Mouse (Mus musculus): ENCODE data around the gene Gpr18. TPM values are rescaled to one million over a fixed set of nuclear protein-coding genes. Genes with fewer than 3 reads are reported as not detected.

The Gpr18 gene
- total RNA-seq, 2 experiments from 2014 or later, result 0.28 to 0.29 TPM

GRCm38 (mm10) chr14:121928375-121929137 lies 13.0 kb upstream of the Gpr18 start:
- intact Hi-C loops (cut with DNase I), result loop anchor here (1.0 to 10.0 kb wide), 2 partner anchors 132 to 206 kb away; no protein-coding TSS in a partner anchor
- no peak for DNase-seq (ENCODE audit: low spot score)

GRCm38 (mm10) chr14:121927451-121927850 lies 11.9 kb upstream of the Gpr18 start:
- DNase-seq (ENCODE audit: low spot score), result no peak
- intact Hi-C loops (cut with DNase I), result loop anchor here (10.0 kb wide), 1 partner anchor 207 kb away; no protein-coding TSS in a partner anchor

- intact Hi-C loops (cut with DNase I), result loop anchor here (10.0 kb wide), 1 partner anchor 208 kb away; no protein-coding TSS in a partner anchor
- no peak for DNase-seq (ENCODE audit: low spot score)
These were observed 11.3 kb upstream of the Gpr18 start for GRCm38 (mm10) chr14:121926901-121927300.

DNA sequence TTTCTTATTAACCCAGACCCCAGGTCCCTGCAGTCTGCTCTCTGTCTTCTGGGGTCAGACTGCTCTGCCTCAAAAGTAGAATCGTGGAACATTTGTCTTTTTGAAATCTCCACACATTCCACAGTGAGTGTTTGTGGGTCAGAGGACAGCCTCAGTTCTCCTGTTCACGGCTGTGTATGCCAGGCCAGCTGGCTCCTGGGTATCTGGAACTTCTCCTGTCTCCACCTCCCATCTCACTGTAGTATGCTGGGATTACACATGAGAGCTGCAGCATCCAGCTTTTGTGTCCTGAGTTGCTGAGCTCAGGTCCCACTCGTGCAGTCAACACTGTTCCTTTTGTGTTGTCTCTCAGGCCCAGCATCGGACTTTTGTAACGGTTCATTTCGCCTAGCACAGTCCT lies 9.3 kb upstream of the Gpr18 start:
- intact Hi-C loops (cut with DNase I), result loop anchor here (10.0 kb wide), 1 partner anchor 210 kb away; no protein-coding TSS in a partner anchor
- DNase-seq (ENCODE audit: low spot score), result no peak

GRCm38 (mm10) chr14:121922731-121923130 lies 7.2 kb upstream of the Gpr18 start:
- intact Hi-C loops (cut with DNase I), result loop anchor here (10.0 kb wide), 1 partner anchor 212 kb away; no protein-coding TSS in a partner anchor
- DNase-seq (ENCODE audit: low spot score), result no peak

DNA sequence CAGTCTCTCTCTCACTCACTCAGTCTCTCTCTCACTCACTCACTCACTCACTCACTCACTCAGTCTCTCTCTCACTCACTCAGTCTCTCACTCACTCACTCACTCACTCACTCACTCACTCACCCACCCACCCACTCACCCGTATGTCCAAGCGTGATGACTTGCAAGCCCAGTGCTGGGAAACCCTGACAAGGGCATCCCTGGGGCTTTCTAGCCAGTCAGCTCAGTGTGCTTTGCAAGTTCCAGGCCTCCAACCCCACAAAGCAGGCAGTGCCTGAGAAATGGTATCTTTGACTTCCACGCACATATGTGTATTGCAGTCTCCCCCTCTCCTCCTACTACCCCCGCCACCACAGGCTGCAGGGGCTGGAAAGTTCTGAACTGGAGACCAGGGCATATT lies 6.4 kb upstream of the Gpr18 start:
- DNase-seq (ENCODE audit: low spot score), result no peak
- intact Hi-C loops (cut with DNase I), result loop anchor here (10.0 kb wide), 1 partner anchor 213 kb away; no protein-coding TSS in a partner anchor

DNA sequence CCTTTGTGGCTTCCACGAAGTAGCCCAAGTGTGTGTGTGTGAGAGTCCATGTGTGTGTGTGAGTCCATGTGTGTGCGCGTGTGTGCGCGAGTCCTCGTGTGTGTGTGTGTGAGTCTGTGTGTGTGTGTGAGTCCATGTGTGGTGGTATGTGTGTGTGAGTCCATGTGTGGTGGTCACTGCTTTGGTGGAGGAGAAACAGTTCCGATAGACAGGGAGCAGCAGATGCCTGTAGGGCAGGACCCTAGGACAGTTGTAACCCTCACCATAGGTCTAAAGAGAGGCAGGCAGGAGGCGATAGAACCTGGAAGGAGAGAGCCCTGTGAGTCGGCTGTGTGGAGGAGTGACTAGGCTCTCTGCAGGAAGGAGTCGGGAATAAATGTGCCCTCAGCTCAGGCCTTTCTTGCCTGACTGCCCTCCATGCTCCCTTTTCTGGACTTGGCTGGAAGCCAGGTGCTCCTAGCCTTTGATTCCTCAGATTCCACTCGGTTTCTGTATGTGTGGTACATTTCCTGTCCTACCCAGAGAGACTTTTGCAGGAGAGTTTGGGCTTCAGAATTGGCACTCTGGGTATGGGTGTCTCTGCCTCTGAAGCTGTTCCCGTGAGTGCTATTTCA lies 5.0 kb upstream of the Gpr18 start:
- intact Hi-C loops (cut with DNase I), result loop anchor here (10.0 kb wide), 1 partner anchor 214 kb away; no protein-coding TSS in a partner anchor
- no peak for DNase-seq (ENCODE audit: low spot score)

- intact Hi-C loops (cut with DNase I), result loop anchor here (1.0 to 10.0 kb wide), 2 partner anchors 54 to 215 kb away; no protein-coding TSS in a partner anchor
- no peak for DNase-seq (ENCODE audit: low spot score)
These were observed 4.2 kb upstream of the Gpr18 start for GRCm38 (mm10) chr14:121919752-121920151.

GRCm38 (mm10) chr14:121918266-121918665 lies 2.7 kb upstream of the Gpr18 start:
- DNase-seq (ENCODE audit: low spot score), result no peak
- intact Hi-C loops (cut with DNase I), result no loop called here

DNA sequence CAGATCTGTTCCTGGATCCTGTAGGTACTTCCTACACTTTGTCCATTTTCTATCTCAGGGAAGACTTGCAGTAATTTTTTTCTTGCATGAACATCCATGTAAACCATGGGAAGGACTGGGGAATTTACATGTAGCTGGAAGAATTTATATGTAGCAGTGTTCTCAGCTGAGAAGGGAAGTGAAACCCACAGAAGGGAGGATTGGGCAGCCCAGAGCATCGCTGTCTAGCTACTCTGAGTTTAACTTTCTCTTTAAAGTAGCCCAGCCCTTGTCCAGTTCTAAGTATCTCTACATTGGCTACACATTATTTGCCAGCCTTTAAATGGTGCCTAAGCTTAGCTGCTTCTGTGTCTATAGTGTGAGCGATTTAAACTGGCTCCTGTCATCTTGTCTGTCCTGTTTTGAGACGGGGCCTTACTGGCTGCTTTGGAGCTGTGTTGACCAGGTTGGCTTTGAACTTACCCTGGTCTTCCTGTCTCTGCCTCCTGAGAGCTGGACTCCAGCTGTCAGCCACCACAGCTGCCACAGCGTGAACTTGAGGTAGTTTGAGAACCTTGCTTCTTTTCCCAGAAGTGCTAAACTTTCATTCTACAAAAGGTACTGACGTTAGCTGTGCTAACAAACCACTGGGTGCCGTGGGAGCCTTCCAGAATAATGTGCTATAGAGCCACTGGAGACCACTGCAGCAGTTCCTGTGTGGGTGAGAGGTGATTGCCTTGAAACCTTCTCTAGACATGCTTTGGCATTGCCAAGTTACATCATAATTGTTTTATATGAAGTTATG lies 922 bp upstream of the Gpr18 start:
- no peak for DNase-seq (ENCODE audit: low spot score)
- intact Hi-C loops (cut with DNase I), result no loop called here

GRCm38 (mm10) chr14:121915143-121915542 lies 438 bp downstream of the Gpr18 start:
- DNase-seq (ENCODE audit: low spot score), result no peak
- intact Hi-C loops (cut with DNase I), result no loop called here

DNA sequence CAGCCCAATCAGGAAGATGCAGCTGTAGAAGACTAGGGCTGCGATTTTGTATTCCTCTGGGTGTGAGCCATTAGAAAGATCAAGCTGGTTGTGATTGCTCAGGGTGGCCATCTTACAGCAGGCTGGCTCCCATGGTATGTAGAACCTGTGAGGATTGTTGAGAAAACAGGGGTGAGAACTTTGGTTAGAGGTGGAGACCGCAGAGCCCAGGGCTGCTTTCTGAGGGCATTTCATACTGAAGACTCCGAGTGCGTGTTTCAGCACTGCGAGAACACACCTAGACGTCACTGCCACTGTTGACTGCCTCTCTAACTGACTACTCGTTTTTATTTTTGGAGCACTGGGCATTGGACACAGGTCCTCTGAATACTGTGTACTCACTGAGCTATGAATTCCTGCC lies 3.1 kb downstream of the Gpr18 start:
- intact Hi-C loops (cut with DNase I), result no loop called here
- DNase-seq (ENCODE audit: low spot score), result no peak

- no peak for DNase-seq (ENCODE audit: low spot score)
- intact Hi-C loops (cut with DNase I), result no loop called here
These were observed 5.7 kb downstream of the Gpr18 start for GRCm38 (mm10) chr14:121909868-121910267.

GRCm38 (mm10) chr14:121906992-121907681 lies 8.4 kb downstream of the Gpr18 start:
- no peak for DNase-seq (ENCODE audit: low spot score)
- intact Hi-C loops (cut with DNase I), result no loop called here

- DNase-seq (ENCODE audit: low spot score), result no peak
- intact Hi-C loops (cut with DNase I), result no loop called here
These were observed 9.1 kb downstream of the Gpr18 start for GRCm38 (mm10) chr14:121906341-121906991.

DNA sequence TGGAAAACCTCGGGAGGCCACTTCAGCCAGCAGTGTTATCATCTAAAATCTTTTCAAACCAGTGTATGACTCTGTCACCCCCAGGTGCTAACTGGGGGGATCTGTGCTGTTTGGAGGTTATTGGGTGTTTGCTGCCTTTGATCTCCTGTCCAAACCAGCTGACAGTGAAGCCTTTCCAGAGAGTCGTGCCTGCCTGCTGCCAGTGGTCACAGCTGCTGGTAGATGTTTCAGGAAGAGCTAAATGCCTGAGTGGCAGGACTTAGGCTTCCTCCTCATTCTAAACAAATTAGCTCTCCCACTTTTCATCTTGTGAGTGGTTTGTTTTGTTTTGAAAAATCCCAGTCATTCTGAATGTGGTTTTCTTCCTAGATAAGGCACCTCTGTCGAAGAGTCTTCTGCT lies 10.8 kb downstream of the Gpr18 start:
- DNase-seq (ENCODE audit: low spot score), result no peak
- intact Hi-C loops (cut with DNase I), result no loop called here

DNA sequence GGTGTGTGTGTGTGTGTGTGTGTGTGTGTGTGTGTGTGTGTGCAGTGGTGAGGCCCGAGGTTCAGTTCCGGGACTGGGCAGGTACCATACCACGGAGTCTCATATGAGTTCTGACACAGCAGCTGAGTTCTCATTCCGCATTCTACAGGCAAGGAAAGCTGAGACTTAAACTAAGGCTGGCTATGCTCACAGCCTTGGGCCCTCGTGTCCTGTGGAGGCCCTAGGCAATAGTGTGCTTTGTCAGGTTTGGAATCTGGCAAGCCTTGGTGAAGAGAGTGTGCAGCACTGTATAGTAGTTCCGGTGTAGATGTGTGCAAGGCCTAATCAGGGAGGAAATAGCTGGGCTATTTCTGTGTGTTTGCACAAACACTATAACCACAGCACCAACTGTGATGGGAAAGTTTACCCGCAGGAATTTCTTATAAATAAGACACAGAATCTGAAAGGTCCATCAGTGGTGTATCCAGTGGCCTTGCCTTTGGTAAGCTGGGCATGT lies 12.2 kb downstream of the Gpr18 start:
- no peak for DNase-seq (ENCODE audit: low spot score)
- intact Hi-C loops (cut with DNase I), result no loop called here

- intact Hi-C loops (cut with DNase I), result no loop called here
- DNase-seq (ENCODE audit: low spot score), result no peak
These were observed 14.1 kb downstream of the Gpr18 start for GRCm38 (mm10) chr14:121901511-121901910.

- intact Hi-C loops (cut with DNase I), result no loop called here
- no peak for DNase-seq (ENCODE audit: low spot score)
These were observed 16.5 kb downstream of the Gpr18 start for GRCm38 (mm10) chr14:121899071-121899470.

Measured in heart, postnatal 25 days (tissue).